Mouse (Mus musculus): ENCODE measurements around the gene Endov. TPM values are rescaled to one million over a fixed set of nuclear protein-coding genes. Genes with fewer than 3 reads are reported as not detected.

Gene Endov
- polyA plus RNA-seq, 1 experiment from 2014 or later = 10.6 TPM

GRCm38 (mm10) chr11:119543816-119544517 is 52.8 kb downstream of the Endov start:
- Histone ChIP-seq H3K4me2 (replicated peaks; ENCODE audit: low read depth) (no peak overlapping the region), H3K36me3 (ENCODE audit: control insufficient read depth, insufficient read depth) (no peaks in the 10 kb centered on the region), H3K4me1 (replicated peaks; ENCODE audit: control insufficient read depth, insufficient read depth, low read length) (peaks cover 16% of the 10 kb centered on the region; the same call in 1 of the 2 replicates), H3K27ac (ENCODE audit: low read depth, low read length) (no peak overlapping the region), H3K9me3 (ENCODE audit: control insufficient read depth) (no peaks in the 10 kb centered on the region), H3K9ac (ENCODE audit: low read depth, low read length) (no peak overlapping the region), H3K27me3 (replicated peaks; ENCODE audit: control insufficient read depth, insufficient read depth, low read length) (peaks cover 64% of the 10 kb centered on the region), H3K4me3 (ENCODE audit: low read depth, low read length) (no peak overlapping the region)
- WGBS = 50% methylated on average over 16 of the region's 16 CpGs
- no peak for TF ChIP-seq CTCF (IDR thresholded peaks at IDR 0.05; ENCODE audit: low read depth)
- ATAC-seq = no peak

- Histone ChIP-seq H3K27me3 (replicated peaks; ENCODE audit: control insufficient read depth, insufficient read depth, low read length) (peaks cover 71% of the 10 kb centered on the region), H3K9me3 (ENCODE audit: control insufficient read depth) (no peaks in the 10 kb centered on the region), H3K4me1 (replicated peaks; ENCODE audit: control insufficient read depth, insufficient read depth, low read length) (peaks cover 19% of the 10 kb centered on the region; the same call in 1 of the 2 replicates), H3K4me2 (replicated peaks; ENCODE audit: low read depth) (no peak overlapping the region), H3K27ac (ENCODE audit: low read depth, low read length) (no peak overlapping the region), H3K4me3 (ENCODE audit: low read depth, low read length) (no peak overlapping the region), H3K36me3 (ENCODE audit: control insufficient read depth, insufficient read depth) (no peaks in the 10 kb centered on the region), H3K9ac (ENCODE audit: low read depth, low read length) (no peak overlapping the region)
- 79% methylated on average over 15 of the region's 15 CpGs for WGBS
- ATAC-seq = no peak
- TF ChIP-seq CTCF (IDR thresholded peaks at IDR 0.05; ENCODE audit: low read depth) = no peak
Observed at GRCm38 (mm10) chr11:119544518-119545105, 53.5 kb downstream of the Endov start.

- no peak for TF ChIP-seq CTCF (IDR thresholded peaks at IDR 0.05; ENCODE audit: low read depth)
- H3K27ac ChIP-seq (ENCODE audit: low read depth, low read length) = no peak overlapping the region
- H3K9ac ChIP-seq (ENCODE audit: low read depth, low read length) = no peak overlapping the region
- peaks cover 19% of the 10 kb centered on the region; the same call in 1 of the 2 replicates for H3K4me1 ChIP-seq (replicated peaks; ENCODE audit: control insufficient read depth, insufficient read depth, low read length)
- ATAC-seq = no peak
- peak overlapping the region; percentile 21; the same call in 1 of the 2 replicates for H3K4me2 ChIP-seq (replicated peaks; ENCODE audit: low read depth)
- 61% methylated on average over 3 of the region's 3 CpGs for WGBS
- no peaks in the 10 kb centered on the region for H3K36me3 ChIP-seq (ENCODE audit: control insufficient read depth, insufficient read depth)
- H3K9me3 ChIP-seq (ENCODE audit: control insufficient read depth) = no peaks in the 10 kb centered on the region
- H3K4me3 ChIP-seq (ENCODE audit: low read depth, low read length) = no peak overlapping the region
- peaks cover 77% of the 10 kb centered on the region for H3K27me3 ChIP-seq (replicated peaks; ENCODE audit: control insufficient read depth, insufficient read depth, low read length)
Observed at GRCm38 (mm10) chr11:119545281-119545680, 54.1 kb downstream of the Endov start.

GRCm38 (mm10) chr11:119545741-119546495 is 54.8 kb downstream of the Endov start:
- 7% methylated on average over 10 of the region's 10 CpGs for WGBS
- Histone ChIP-seq H3K9me3 (ENCODE audit: control insufficient read depth) (no peaks in the 10 kb centered on the region), H3K4me2 (replicated peaks; ENCODE audit: low read depth) (peak overlapping the region; percentile 21; the same call in 1 of the 2 replicates), H3K9ac (ENCODE audit: low read depth, low read length) (no peak overlapping the region), H3K4me1 (replicated peaks; ENCODE audit: control insufficient read depth, insufficient read depth, low read length) (peaks cover 19% of the 10 kb centered on the region; the same call in 1 of the 2 replicates), H3K27ac (ENCODE audit: low read depth, low read length) (no peak overlapping the region), H3K27me3 (replicated peaks; ENCODE audit: control insufficient read depth, insufficient read depth, low read length) (peaks cover 79% of the 10 kb centered on the region), H3K4me3 (ENCODE audit: low read depth, low read length) (peak overlapping the region; percentile 59; the same call in 1 of the 2 replicates), H3K36me3 (ENCODE audit: control insufficient read depth, insufficient read depth) (no peaks in the 10 kb centered on the region)
- no peak for ATAC-seq
- TF ChIP-seq CTCF (IDR thresholded peaks at IDR 0.05; ENCODE audit: low read depth) = peak; percentile 58

GRCm38 (mm10) chr11:119546496-119547182 is 55.5 kb downstream of the Endov start:
- no peak overlapping the region for H3K9ac ChIP-seq (ENCODE audit: low read depth, low read length)
- H3K27me3 ChIP-seq (replicated peaks; ENCODE audit: control insufficient read depth, insufficient read depth, low read length) = peaks cover 82% of the 10 kb centered on the region
- 1% methylated on average over 46 of the region's 46 CpGs for WGBS
- peak overlapping the region; percentile 98 for H3K4me2 ChIP-seq (replicated peaks; ENCODE audit: low read depth)
- no peaks in the 10 kb centered on the region for H3K9me3 ChIP-seq (ENCODE audit: control insufficient read depth)
- no peak for ATAC-seq
- peak overlapping the region; percentile 59 for H3K4me3 ChIP-seq (ENCODE audit: low read depth, low read length)
- no peaks in the 10 kb centered on the region for H3K36me3 ChIP-seq (ENCODE audit: control insufficient read depth, insufficient read depth)
- H3K4me1 ChIP-seq (replicated peaks; ENCODE audit: control insufficient read depth, insufficient read depth, low read length) = peaks cover 19% of the 10 kb centered on the region; the same call in 1 of the 2 replicates
- H3K27ac ChIP-seq (ENCODE audit: low read depth, low read length) = no peak overlapping the region
- TF ChIP-seq CTCF (IDR thresholded peaks at IDR 0.05; ENCODE audit: low read depth) = no peak
